Mouse (Mus musculus): ENCODE results near the gene Dbt. TPM values are rescaled to one million over a fixed set of nuclear protein-coding genes. Genes with fewer than 3 reads are reported as not detected.

The Dbt gene
- polyA plus RNA-seq, 1 experiment from 2014 or later, result 6.2 TPM

GRCm38 (mm10) chr3:116483271-116483670 lies 29.6 kb upstream of the Dbt start:
- no peak overlapping the region for H3K4me3 ChIP-seq (ENCODE audit: low read depth, low read length)
- H3K9me3 ChIP-seq (replicated peaks; ENCODE audit: control insufficient read depth, low read length), result no peaks in the 10 kb centered on the region
- H3K4me1 ChIP-seq (ENCODE audit: control insufficient read depth, insufficient read depth, low read length), result no peaks in the 10 kb centered on the region
- ATAC-seq (no peak), DNase-seq (ENCODE audit: low spot score) (no peak)
- WGBS, result 89% methylated on average over 4 of the region's 4 CpGs
- H3K27ac ChIP-seq (ENCODE audit: low read depth, low read length), result no peak overlapping the region
- no peak overlapping the region for H3K4me2 ChIP-seq (ENCODE audit: low read length)
- no peaks in the 10 kb centered on the region for H3K27me3 ChIP-seq (replicated peaks; ENCODE audit: control insufficient read depth, insufficient read depth, low read length)
- H3K9ac ChIP-seq (ENCODE audit: low read length), result no peak overlapping the region
- peaks cover 16% of the 10 kb centered on the region for H3K36me3 ChIP-seq (ENCODE audit: control insufficient read depth, insufficient read depth, low read length)

DNA sequence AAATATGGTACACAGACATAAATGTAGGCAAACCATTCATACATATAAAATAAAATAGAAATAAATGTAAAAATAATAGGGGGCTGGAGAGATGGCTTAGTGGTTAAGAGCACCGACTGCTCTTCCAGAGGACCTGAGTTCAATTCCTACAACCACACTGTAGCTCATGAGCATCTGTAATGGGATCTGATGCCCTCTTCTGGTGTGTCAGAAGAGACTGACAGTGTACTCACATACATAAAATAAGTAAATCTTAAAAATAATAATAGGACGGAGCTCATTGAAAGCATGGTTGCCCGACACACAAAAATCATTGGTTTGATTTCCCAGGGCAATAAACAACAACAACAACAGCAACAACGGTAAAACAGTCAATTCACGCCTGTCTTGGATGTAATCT lies 21.9 kb upstream of the Dbt start:
- Histone ChIP-seq H3K4me2 (ENCODE audit: low read length) (no peak overlapping the region), H3K4me1 (ENCODE audit: control insufficient read depth, insufficient read depth, low read length) (no peaks in the 10 kb centered on the region), H3K4me3 (ENCODE audit: low read depth, low read length) (no peak overlapping the region), H3K9ac (ENCODE audit: low read length) (no peak overlapping the region), H3K36me3 (ENCODE audit: control insufficient read depth, insufficient read depth, low read length) (peaks cover 87% of the 10 kb centered on the region), H3K9me3 (replicated peaks; ENCODE audit: control insufficient read depth, low read length) (no peaks in the 10 kb centered on the region), H3K27me3 (replicated peaks; ENCODE audit: control insufficient read depth, insufficient read depth, low read length) (no peaks in the 10 kb centered on the region), H3K27ac (ENCODE audit: low read depth, low read length) (no peak overlapping the region)
- ATAC-seq (no peak), DNase-seq (ENCODE audit: low spot score) (no peak)
- 92% methylated on average over 5 of the region's 5 CpGs for WGBS

- Histone ChIP-seq H3K4me3 (ENCODE audit: low read depth, low read length) (no peak overlapping the region), H3K4me2 (ENCODE audit: low read length) (no peak overlapping the region), H3K27ac (ENCODE audit: low read depth, low read length) (no peak overlapping the region), H3K36me3 (ENCODE audit: control insufficient read depth, insufficient read depth, low read length) (peaks cover 92% of the 10 kb centered on the region), H3K9me3 (replicated peaks; ENCODE audit: control insufficient read depth, low read length) (no peaks in the 10 kb centered on the region), H3K4me1 (ENCODE audit: control insufficient read depth, insufficient read depth, low read length) (no peaks in the 10 kb centered on the region), H3K9ac (ENCODE audit: low read length) (no peak overlapping the region), H3K27me3 (replicated peaks; ENCODE audit: control insufficient read depth, insufficient read depth, low read length) (no peaks in the 10 kb centered on the region)
- 100% methylated on average over 1 of the region's 1 CpGs for whole genome bisulfite sequencing
- DNase-seq (ENCODE audit: low spot score) (no peak), ATAC-seq (no peak)
Measured at GRCm38 (mm10) chr3:116491923-116492454, 20.9 kb upstream of the Dbt start.

DNA sequence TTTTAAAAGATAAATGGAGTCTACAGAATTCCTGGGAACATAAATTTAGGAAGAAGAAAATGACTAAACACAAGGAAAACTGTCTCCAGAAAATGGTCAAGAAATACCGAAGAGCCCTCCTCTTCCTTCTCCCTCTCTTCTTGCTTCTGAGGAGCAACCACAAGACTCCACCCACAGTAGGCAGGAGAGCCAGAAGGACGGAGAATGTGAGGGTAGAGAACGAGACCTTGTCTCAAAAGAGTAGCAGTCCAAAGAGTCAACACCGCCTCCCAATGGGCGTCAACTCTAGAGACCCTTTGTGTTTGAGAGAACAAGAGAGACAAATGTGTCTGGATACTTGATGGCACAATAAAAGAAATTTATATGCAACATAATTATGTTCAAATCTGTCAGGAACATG lies 19.2 kb upstream of the Dbt start:
- Histone ChIP-seq H3K9me3 (replicated peaks; ENCODE audit: control insufficient read depth, low read length) (no peaks in the 10 kb centered on the region), H3K27ac (ENCODE audit: low read depth, low read length) (no peak overlapping the region), H3K4me3 (ENCODE audit: low read depth, low read length) (no peak overlapping the region), H3K27me3 (replicated peaks; ENCODE audit: control insufficient read depth, insufficient read depth, low read length) (no peaks in the 10 kb centered on the region), H3K4me1 (ENCODE audit: control insufficient read depth, insufficient read depth, low read length) (no peaks in the 10 kb centered on the region), H3K4me2 (ENCODE audit: low read length) (no peak overlapping the region), H3K9ac (ENCODE audit: low read length) (no peak overlapping the region), H3K36me3 (ENCODE audit: control insufficient read depth, insufficient read depth, low read length) (peaks cover 94% of the 10 kb centered on the region)
- ATAC-seq (no peak), DNase-seq (ENCODE audit: low spot score) (no peak)
- 57% methylated on average over 5 of the region's 5 CpGs for WGBS

DNA sequence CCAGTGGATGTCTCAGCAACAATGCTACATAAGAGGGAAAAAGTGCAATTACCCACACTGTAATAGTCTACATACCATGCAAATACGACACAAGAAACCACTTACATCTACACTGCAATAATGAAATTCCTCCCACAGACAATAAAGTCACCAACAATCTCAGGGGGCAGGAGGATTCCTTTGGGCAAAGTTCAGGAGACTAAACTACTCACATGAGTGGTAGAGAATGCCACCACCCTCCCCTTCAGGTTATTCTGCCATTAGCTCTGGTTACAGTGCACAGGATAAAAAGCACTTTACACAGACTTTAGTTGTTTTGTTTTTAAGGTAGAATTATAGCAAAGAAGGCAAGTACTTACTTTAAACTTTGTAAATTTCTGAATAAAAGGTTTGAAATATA lies 17.2 kb upstream of the Dbt start:
- H3K4me1 ChIP-seq (ENCODE audit: control insufficient read depth, insufficient read depth, low read length), result no peaks in the 10 kb centered on the region
- ATAC-seq (no peak), DNase-seq (ENCODE audit: low spot score) (no peak)
- no peak overlapping the region for H3K27ac ChIP-seq (ENCODE audit: low read depth, low read length)
- no peaks in the 10 kb centered on the region for H3K27me3 ChIP-seq (replicated peaks; ENCODE audit: control insufficient read depth, insufficient read depth, low read length)
- 96% methylated on average over 1 of the region's 1 CpGs for WGBS
- no peak overlapping the region for H3K9ac ChIP-seq (ENCODE audit: low read length)
- H3K36me3 ChIP-seq (ENCODE audit: control insufficient read depth, insufficient read depth, low read length), result peaks cover 92% of the 10 kb centered on the region
- no peak overlapping the region for H3K4me2 ChIP-seq (ENCODE audit: low read length)
- H3K9me3 ChIP-seq (replicated peaks; ENCODE audit: control insufficient read depth, low read length), result no peaks in the 10 kb centered on the region
- no peak overlapping the region for H3K4me3 ChIP-seq (ENCODE audit: low read depth, low read length)

DNA sequence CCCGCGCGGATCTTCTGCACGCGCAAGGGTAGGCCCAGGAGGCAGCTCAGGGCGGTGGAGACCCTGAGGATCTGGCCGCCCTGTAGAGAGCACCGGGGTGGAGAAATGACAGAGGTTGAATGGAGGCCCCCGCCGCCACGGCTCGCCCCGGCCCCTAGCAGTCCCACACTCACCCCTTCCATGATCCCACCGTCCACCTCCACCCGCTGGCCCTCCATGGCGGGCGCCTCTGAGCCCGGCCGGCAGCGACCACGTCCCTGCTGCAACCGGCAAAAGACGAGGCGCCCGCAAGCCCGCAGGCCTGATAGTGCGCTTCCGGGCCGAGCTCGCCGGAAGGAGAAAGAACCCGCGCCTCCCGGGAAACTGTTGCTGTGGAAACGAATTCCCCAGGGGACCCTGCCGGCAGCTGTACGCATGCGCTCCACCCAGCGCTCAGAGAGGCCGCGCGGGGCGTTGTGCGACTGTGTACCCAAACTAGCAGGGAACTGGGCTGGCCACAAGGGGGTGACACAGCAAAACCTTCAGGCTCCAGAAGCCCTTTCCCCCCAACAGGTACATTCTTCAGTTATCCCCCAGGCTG lies 5.0 kb upstream of the Dbt start, which contains the start of gene Rtca:
Gene Rtca (minus strand): TSS at position 437 of the 580 bp plus-strand sequence.
- H3K9ac ChIP-seq (ENCODE audit: low read length), result peak within 1 kb of the TSS; percentile 88
- peak; percentile 95 for ATAC-seq
- H3K4me1 ChIP-seq (ENCODE audit: control insufficient read depth, insufficient read depth, low read length), result peaks cover 15% of the 10 kb centered on the region
- H3K4me3 ChIP-seq (ENCODE audit: low read depth, low read length), result peak within 1 kb of the TSS; percentile 64
- H3K27ac ChIP-seq (ENCODE audit: low read depth, low read length), result peak within 1 kb of the TSS; percentile 58; the same call in 1 of the 2 replicates
- no peaks in the 10 kb centered on the region for H3K27me3 ChIP-seq (replicated peaks; ENCODE audit: control insufficient read depth, insufficient read depth, low read length)
- DNase-seq (ENCODE audit: low spot score), result peak; percentile 99
- no peaks in the 10 kb centered on the region for H3K9me3 ChIP-seq (replicated peaks; ENCODE audit: control insufficient read depth, low read length)
- H3K36me3 ChIP-seq (ENCODE audit: control insufficient read depth, insufficient read depth, low read length), result peaks cover 35% of the 10 kb centered on the region
- peak within 1 kb of the TSS; percentile 84 for H3K4me2 ChIP-seq (ENCODE audit: low read length)
- WGBS, result under 1% methylated on average over 44 of the region's 44 CpGs

GRCm38 (mm10) chr3:116512151-116512903 lies 543 bp upstream of the Dbt start:
- DNase-seq (ENCODE audit: low spot score) (no peak), ATAC-seq (peak; percentile 22)
- H3K9ac ChIP-seq (ENCODE audit: low read length), result no peak overlapping the region
- no peaks in the 10 kb centered on the region for H3K9me3 ChIP-seq (replicated peaks; ENCODE audit: control insufficient read depth, low read length)
- peak overlapping the region; percentile 77 for H3K4me2 ChIP-seq (ENCODE audit: low read length)
- H3K27ac ChIP-seq (ENCODE audit: low read depth, low read length), result no peak overlapping the region
- WGBS, result 43% methylated on average over 12 of the region's 12 CpGs
- H3K4me3 ChIP-seq (ENCODE audit: low read depth, low read length), result peak overlapping the region; percentile 57
- H3K36me3 ChIP-seq (ENCODE audit: control insufficient read depth, insufficient read depth, low read length), result no peaks in the 10 kb centered on the region
- no peaks in the 10 kb centered on the region for H3K27me3 ChIP-seq (replicated peaks; ENCODE audit: control insufficient read depth, insufficient read depth, low read length)
- peaks cover 10% of the 10 kb centered on the region; the same call in 1 of the 2 replicates for H3K4me1 ChIP-seq (ENCODE audit: control insufficient read depth, insufficient read depth, low read length)

DNA sequence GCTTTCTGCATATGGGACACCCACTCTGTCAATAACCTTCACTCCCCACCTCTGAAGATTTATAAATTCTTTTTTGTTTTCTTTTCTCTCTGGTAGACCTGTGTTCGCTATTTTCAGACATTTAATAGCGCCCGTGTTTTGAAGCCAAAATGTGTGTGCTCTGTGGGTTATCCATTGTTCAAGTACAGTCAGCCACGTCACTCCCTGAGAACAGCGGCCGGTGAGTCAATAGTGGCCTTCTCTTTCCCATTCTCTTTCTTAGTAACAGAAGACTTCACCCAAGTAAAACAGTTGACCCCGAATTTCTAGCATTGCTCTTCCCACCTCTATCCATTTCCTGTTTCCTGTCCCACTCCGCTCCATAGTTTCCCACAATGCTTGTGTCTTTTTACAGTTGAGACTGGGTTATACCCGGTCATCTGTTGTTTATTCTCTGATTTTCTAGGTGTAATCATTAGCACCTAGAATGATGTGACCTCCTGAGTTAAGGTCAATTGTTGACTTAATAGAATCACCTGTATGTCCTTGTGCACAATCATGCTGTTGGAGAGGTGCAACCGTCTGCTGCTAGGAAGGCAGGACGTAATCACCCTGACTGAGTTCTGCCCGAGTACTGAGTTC lies 7.4 kb downstream of the Dbt start:
- Histone ChIP-seq H3K27ac (ENCODE audit: low read depth, low read length) (no peak overlapping the region), H3K36me3 (ENCODE audit: control insufficient read depth, insufficient read depth, low read length) (0 out of 2 replicates have a peak, but pooled peaks cover 4% of the 10 kb centered on the region), H3K9ac (ENCODE audit: low read length) (no peak overlapping the region), H3K4me3 (ENCODE audit: low read depth, low read length) (no peak overlapping the region), H3K27me3 (replicated peaks; ENCODE audit: control insufficient read depth, insufficient read depth, low read length) (no peaks in the 10 kb centered on the region), H3K9me3 (replicated peaks; ENCODE audit: control insufficient read depth, low read length) (no peaks in the 10 kb centered on the region), H3K4me1 (ENCODE audit: control insufficient read depth, insufficient read depth, low read length) (no peaks in the 10 kb centered on the region), H3K4me2 (ENCODE audit: low read length) (no peak overlapping the region)
- ATAC-seq (no peak), DNase-seq (ENCODE audit: low spot score) (no peak)
- WGBS, result 79% methylated on average over 12 of the region's 12 CpGs

Data from forebrain, embryonic 14.5 days (tissue).